Mouse (Mus musculus) adrenal gland, adult 10 weeks (tissue): ENCODE measurements around the gene Tekt5. TPM values are rescaled to one million over a fixed set of nuclear protein-coding genes. Genes with fewer than 3 reads are reported as not detected.

Source experiments
- polyA plus RNA-seq: library from polyadenylated mRNA; stranded (reverse); fragments of 350-450 nt; fragmentation: Illumina TruSeq; extraction: RNeasy Lipid Tissue Mini Kit (QIAGEN cat#74804); gene quantifications from one replicate; pipeline ENCODE4 v1.2.3, GENCODE M21; 2014; ENCODE audit warnings: low read depth, low replicate concordance

Gene Tekt5
- not detected for polyA plus RNA-seq

DNA sequence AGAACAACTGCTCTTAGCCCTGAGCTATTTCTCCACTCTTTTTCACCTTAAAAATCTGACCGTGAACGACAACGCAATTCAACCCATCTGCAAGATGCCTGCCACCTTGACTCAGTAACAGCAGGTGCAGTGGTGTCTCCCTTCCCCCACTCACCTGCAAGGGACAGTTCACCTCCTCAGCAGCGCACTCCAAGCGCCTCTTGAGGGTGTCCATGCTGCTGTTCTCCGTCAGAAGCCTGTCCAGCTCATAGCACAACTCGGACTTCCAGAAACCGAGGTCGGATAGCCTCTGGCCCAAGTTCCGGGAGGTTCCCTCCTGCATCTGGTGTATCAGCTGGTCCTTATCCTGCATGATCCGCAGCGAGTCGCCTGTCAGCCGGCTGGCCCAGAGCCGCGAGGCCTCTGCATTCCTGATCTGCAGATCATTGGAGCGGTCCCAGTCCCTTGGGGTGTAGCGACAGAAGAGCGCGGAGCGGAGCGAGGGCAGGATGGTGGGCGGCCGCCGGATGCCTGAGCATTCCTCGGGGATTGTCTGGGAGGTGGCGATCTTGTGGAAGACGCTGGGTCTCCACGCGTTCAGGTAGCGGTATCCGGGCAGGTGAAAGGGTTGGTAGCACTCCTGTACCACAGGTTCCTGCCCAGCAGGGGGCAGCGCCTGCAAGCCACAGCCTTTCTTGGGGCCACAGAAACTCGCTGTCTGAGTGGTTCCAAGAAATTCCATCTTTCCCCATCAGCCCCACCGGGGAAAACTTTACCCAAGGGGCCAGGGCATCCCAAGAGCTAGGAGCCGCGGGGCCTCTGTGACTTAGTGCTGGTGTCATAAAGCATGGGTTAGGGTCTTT lies at the start of gene Tekt5:
Tekt5 (minus strand) TSS at position 792 of the 842 bp plus-strand sequence.

DNA sequence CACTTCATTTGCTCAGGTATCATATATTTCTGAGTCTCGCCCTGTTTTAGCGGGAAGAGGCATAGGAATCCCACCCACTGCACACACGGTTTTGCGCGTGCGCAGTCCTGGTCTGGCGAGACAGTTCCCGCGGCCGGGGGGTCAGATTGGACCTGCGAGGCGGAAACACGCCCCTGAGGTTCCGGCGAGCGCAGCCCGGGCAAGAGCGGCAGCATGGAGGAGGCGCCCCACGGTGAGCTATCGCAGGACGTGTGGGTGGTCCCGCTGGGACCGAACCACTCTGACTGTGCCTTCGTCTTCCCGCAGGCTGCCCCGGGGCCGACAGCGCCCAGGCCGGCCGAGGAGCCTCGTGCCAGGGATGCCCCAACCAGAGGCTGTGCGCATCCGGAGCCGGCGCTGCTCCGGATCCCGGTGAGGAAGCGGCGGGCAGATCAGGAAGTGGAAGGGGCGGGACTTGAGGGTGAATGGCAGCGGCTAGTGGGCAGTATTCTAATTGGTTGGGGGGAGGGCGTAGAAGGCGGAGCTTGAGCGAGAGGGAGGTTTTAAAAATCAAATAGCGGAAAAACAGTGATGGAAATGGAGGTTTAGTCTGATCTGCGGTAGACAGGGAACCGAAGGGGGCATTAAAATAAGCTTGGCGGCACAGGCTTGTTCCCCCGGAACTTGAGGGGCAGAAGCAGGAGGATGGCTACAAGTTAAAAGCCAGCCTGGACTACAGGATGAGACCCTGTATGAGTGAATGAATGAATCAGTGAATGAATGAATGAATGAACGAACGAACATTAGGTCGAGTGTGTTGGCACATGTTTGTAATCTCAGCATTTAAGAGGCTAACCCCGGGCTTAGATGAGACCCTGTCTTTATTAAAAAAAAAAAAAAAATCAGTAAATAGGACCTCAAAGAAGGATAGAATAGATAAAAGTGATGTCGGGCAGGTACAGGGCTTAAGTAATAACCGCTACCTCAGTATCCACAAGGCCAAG lies 16.8 kb upstream of the Tekt5 start, which contains the start of gene Nubp1:
Nubp1 (plus strand) TSS at position 185 of the 983 bp plus-strand sequence.

DNA sequence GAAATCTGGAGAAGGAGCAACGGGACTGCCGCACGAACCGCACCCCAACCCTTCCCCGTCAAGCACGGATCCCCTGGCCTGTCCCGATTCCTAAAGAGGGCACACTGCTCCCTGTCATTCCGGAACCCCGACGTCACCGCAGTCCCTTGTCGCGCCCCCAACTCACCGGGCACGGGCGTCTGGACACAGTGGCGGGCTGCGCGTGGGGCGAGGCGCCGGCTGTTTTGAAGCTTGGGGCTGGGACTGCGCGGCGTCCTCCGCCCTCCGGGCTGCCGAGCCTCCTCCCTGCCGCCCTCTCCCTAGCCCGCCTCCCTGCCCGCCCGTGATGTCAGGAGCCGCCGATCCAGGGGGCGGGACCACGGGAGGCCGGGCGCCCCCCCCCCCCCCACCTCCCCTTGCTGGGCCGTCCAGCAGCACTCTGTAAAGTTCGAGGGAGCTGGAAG lies 81.6 kb downstream of the Tekt5 start, which contains the start of gene Emp2:
Emp2 (minus strand) TSS at position 323 of the 443 bp plus-strand sequence.

Other genes starting within 250 kb of the Tekt5 start
- not detected for gene Rpl39l, start 225.3 kb downstream of the Tekt5 start, polyA plus RNA-seq
- 1.9 TPM for gene Atf7ip2, start 202.8 kb downstream of the Tekt5 start, polyA plus RNA-seq
- 5.5 TPM for gene Emp2, start 81.5 kb downstream of the Tekt5 start, polyA plus RNA-seq
- gene Nubp1, start 16.5 kb upstream of the Tekt5 start, polyA plus RNA-seq, result 4.7 TPM
- gene Tvp23a, start 51.9 kb upstream of the Tekt5 start, polyA plus RNA-seq, result 0.58 TPM
- gene Ciita, start 84.6 kb upstream of the Tekt5 start, polyA plus RNA-seq, result 0.23 TPM
- gene Dexi, start 147.6 kb upstream of the Tekt5 start, polyA plus RNA-seq, result 1.7 TPM
- 18.7 TPM for gene Clec16a, start 149.8 kb upstream of the Tekt5 start, polyA plus RNA-seq